Mouse (Mus musculus) heart, adult 2 months (tissue): ENCODE measurements around the gene Phldb2.

Experiments used
- CTCF ChIP-seq: fragments of 200-600 bp; IDR thresholded peaks from 2 replicates; pipeline ENCODE4 v1.8.1; 2022; ENCODE audit warnings: antibody characterized with exemption, mild to moderate bottlenecking, moderate library complexity
- EP300 ChIP-seq: fragments of 200-500 bp; IDR thresholded peaks from 2 replicates; pipeline ENCODE4 v1.6.1; 2011; ENCODE audit warnings: low read depth, low read length, control low read depth; ENCODE audit not compliant: insufficient read depth
- POLR2A ChIP-seq: fragments of 200-500 bp; IDR thresholded peaks from 2 replicates; pipeline ENCODE4 v1.6.1; 2011; ENCODE audit warnings: mild to moderate bottlenecking, low read depth, low read length, control low read depth; ENCODE audit not compliant: insufficient read depth

DNA sequence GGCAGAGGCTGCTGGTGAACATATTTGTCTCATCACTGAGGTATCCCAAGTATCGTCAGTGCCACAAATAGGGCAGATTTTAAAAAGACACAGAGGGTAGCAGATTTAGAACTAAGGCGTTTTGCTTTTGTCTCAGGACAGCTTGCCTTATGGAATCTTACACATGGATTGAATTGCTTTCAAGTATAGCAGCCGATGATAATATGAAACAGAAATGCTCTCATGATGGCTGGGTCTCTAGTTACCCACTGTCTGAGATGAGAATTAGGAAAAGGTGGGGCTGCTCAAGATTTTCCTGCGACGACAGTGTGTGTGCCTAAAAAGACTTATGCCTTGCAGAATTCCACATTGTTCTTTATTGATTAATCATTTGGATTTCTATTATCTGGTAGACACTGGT is 58.4 kb downstream of the Phldb2 start:
- TF ChIP-seq CTCF (no peak), POLR2A (no peak), EP300 (no peak)
